In the genomic region with DNA sequence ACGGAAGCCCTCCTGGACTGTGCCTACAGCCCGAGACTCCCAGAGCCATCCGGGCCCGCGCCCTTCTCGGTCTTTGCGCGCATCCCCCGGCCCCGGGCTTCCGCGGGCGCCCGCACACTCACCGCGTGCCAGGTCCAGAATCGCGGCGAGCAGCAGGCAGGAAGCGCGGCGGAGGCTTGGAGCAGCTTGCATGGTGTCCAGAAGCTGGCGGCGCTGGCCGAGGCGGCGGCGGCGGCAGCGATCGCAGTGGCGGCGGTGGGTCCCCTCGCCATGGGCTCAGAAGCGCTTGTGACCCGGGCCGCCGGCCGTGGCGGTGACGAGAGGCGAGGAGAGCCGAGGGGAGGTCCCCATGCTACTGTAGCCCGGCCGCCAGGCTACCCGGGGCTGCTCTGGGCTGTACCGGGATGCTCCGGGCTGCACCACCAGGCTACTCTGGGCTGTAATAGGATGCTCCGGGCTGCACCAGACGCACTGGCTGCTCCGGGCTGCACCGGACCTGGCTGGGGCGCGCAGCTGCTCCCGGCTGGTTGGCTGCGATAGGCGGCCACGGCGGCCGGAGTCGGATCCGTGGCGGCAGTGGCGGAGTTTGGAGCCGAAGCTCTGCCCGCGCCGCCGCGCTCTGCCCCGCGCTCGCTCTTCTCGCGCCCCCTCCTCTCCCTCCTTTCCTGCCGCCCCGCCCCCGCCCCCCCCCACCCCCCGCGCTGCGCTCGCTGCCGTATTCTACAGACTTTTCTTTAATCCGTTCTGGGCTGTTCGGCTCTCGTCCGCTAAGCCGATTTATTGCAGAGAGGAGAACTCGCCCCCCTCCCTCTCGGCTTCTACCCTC, we compare ENCODE assay signal across 8 mouse cellular contexts. TPM values are rescaled to one million over a fixed set of nuclear protein-coding genes. Genes with fewer than 3 reads are reported as not detected.
DNase-seq lines count a peak whose midpoint lies in the region; ATAC-seq and TF ChIP-seq lines count a peak whose summit lies in the region.
"Had no signal": no experiment of that assay in that cellular context is flagged by ENCODE, and none has a peak within 500 bp of the region (broad histone marks: within the 10 kb centered on the region; RNA-seq: fewer than 3 reads in every experiment).

A gene (minus strand): TSS at position 605 of the 826 bp plus-strand sequence.

- H3K4me1 ChIP-seq in hindbrain, embryonic 10.5 days (replicated peaks) = peaks cover 75% of the 10 kb centered on the region
- no peaks in the 10 kb centered on the region for H3K4me1 ChIP-seq in limb, embryonic 14.5 days (ENCODE audit: control insufficient read depth, insufficient read depth, low read length)

- ATAC-seq in limb, embryonic 14.5 days (ENCODE audit: low FRiP score, low read depth) = no peak

- no peaks in the 10 kb centered on the region for H3K36me3 ChIP-seq in hindbrain, embryonic 10.5 days
- H3K36me3 ChIP-seq in limb, embryonic 14.5 days (ENCODE audit: control insufficient read depth, insufficient read depth, low read length) = no peaks in the 10 kb centered on the region

- H3K9me3 ChIP-seq in hindbrain, embryonic 10.5 days = no peaks in the 10 kb centered on the region
- no peaks in the 10 kb centered on the region for H3K9me3 ChIP-seq in limb, embryonic 14.5 days (ENCODE audit: control insufficient read depth, low read length)

- H3K27ac ChIP-seq in hindbrain, embryonic 10.5 days = peak within 1 kb of the TSS; percentile 83
- H3K27ac ChIP-seq in limb, embryonic 14.5 days (replicated peaks; ENCODE audit: low read depth, low read length) = no peak within 1 kb of the TSS
- H3K27ac ChIP-seq: macrophage had no signal

- peaks cover 98% of the 10 kb centered on the region for H3K27me3 ChIP-seq in hindbrain, embryonic 10.5 days (ENCODE audit: insufficient read depth, poor library complexity, severe bottlenecking)
- peaks cover 85% of the 10 kb centered on the region for H3K27me3 ChIP-seq in limb, embryonic 14.5 days (ENCODE audit: control insufficient read depth, insufficient read depth, low read length)

- under 1% methylated on average over 76 of the region's 90 CpGs for WGBS in hindbrain, embryonic 10.5 days
- WGBS in limb, embryonic 14.5 days = 1% methylated on average over 32 of the region's 90 CpGs

- DNase-seq in layer of hippocampus, adult 8-10 months (ENCODE audit: low spot score in 2 of 2) = no peak
- DNase-seq in layer of hippocampus, adult 9-10 months (ENCODE audit: low spot score) = no peak
- DNase-seq in cerebellum, postnatal 25 days = peak; percentile 78 to 82
- DNase-seq in hindbrain, embryonic 10.5 days (ENCODE audit: low spot score) = peak; percentile 72
- no peak for DNase-seq in limb, embryonic 14.5 days (ENCODE audit: low spot score)
- DNase-seq in right cerebral cortex, postnatal 4 days = peak; percentile 63
- DNase-seq in thymus, postnatal 0 days (ENCODE audit: low spot score) = no peak

- TF ChIP-seq POLR2A in limb, embryonic 14.5 days (IDR thresholded peaks at IDR 0.05; ENCODE audit: borderline replicate concordance, extremely low read depth, insufficient read depth, insufficient read length) = no peak

- H3K4me3 ChIP-seq in hindbrain, embryonic 10.5 days = peak within 1 kb of the TSS; percentile 63
- peak within 1 kb of the TSS; percentile 26 for H3K4me3 ChIP-seq in limb, embryonic 14.5 days (replicated peaks; ENCODE audit: low read length)

- peak within 1 kb of the TSS; percentile 44 for H3K4me2 ChIP-seq in limb, embryonic 14.5 days (replicated peaks; ENCODE audit: low read depth, low read length, severe bottlenecking)

- no peak within 1 kb of the TSS for H3K9ac ChIP-seq in limb, embryonic 14.5 days (ENCODE audit: low read depth, low read length, severe bottlenecking)

RNA-seq across cellular contexts. Expression of the gene that starts here (rescaled TPM):
- total RNA-seq in layer of hippocampus, adult 8-10 months (2022) = 10 to 100 TPM; 34.4 to 42.1 (median 38.2) TPM
- polyA plus RNA-seq in hindbrain, embryonic 10.5 days (2016; fragmentation: Nextera tagmentation; extraction: Ambion mirVana) = 6.7 and 13.8 TPM in 2 replicates
- 0.26 and 0.55 TPM in 2 replicates for polyA plus RNA-seq in limb, embryonic 14.5 days (2012; rRNA removed)
- polyA plus RNA-seq in limb, embryonic 14.5 days (2014; fragmentation: Nextera tagmentation; extraction: Ambion mirVana) = 0.45 and 0.65 TPM in 2 replicates
- polyA plus RNA-seq in thymus, postnatal 0 days (2015; fragmentation: Nextera tagmentation; extraction: Ambion mirVana) = 0.39 and 0.50 TPM in 2 replicates
- polyA plus RNA-seq: macrophage had no signal

Comparison
In these comparisons a context has a peak if more than half of its experiments do, and no peak if none do; other contexts are left out.
1. DNase-seq: peak in cerebellum, postnatal 25 days (2 of 2), hindbrain, embryonic 10.5 days (single experiment) and right cerebral cortex, postnatal 4 days (single experiment); none in layer of hippocampus, adult 8-10 months (0 of 2), layer of hippocampus, adult 9-10 months (single experiment), limb, embryonic 14.5 days (single experiment) and thymus, postnatal 0 days (single experiment).